Mouse (Mus musculus): ENCODE results near the gene Cdc5l.

- TF ChIP-seq POLR2A (IDR thresholded peaks at IDR 0.05; ENCODE audit: low read depth, low read length) (no peak), USF2 (conservative IDR thresholded peaks at IDR 0.05; ENCODE audit: low read depth, low read length) (no peak), ZNF384 (IDR thresholded peaks at IDR 0.05; ENCODE audit: low read depth, low read length) (no peak), CTCF (conservative IDR thresholded peaks at IDR 0.05 in 1 of 2, IDR thresholded peaks at IDR 0.05 in 1 of 2; ENCODE audit: low read depth in 2 of 2, low read length in 2 of 2) (no peak), EP300 (IDR thresholded peaks at IDR 0.05; ENCODE audit: low read length) (no peak), RAD21 (IDR thresholded peaks at IDR 0.05; ENCODE audit: low read depth, low read length) (no peak), JUND (conservative IDR thresholded peaks at IDR 0.05; ENCODE audit: low read depth, low read length) (no peak), TBP (conservative IDR thresholded peaks at IDR 0.05; ENCODE audit: low read depth, low read length) (no peak), ZKSCAN1 (IDR thresholded peaks at IDR 0.05; ENCODE audit: borderline replicate concordance, low read depth, low read length) (no peak), MAZ (IDR thresholded peaks at IDR 0.05; ENCODE audit: low read depth, low read length) (no peak), CHD1 (IDR thresholded peaks at IDR 0.05; ENCODE audit: low read depth, low read length) (no peak), NELFE (IDR thresholded peaks at IDR 0.05; ENCODE audit: low read depth, low read length) (no peak)
Measured at GRCm38 (mm10) chr17:45450153-45450552, 16.6 kb upstream of the Cdc5l start.

Measured in CH12.LX (cell line).